8 mouse cellular contexts compared by ENCODE assay signal in genomic region chr16:4567912-4568311, GRCm38 (mm10). TPM values are rescaled to one million over a fixed set of nuclear protein-coding genes. Genes with fewer than 3 reads are reported as not detected.
DNase-seq lines count a peak whose midpoint lies in the region; ATAC-seq and TF ChIP-seq lines count a peak whose summit lies in the region.

No protein-coding gene starts in this region.

- 17% methylated on average over 4 of the region's 4 CpGs for WGBS in embryonic facial prominence, embryonic 13.5 days
- WGBS in heart, embryonic 14.5 days, result 18% methylated on average over 4 of the region's 4 CpGs
- 18% methylated on average over 4 of the region's 4 CpGs for WGBS in lung, embryonic 14.5 days

- TF ChIP-seq CTCF in lung, embryonic 14.5 days (IDR thresholded peaks at IDR 0.05; ENCODE audit: low read depth), result peak; percentile 92

- H3K27me3 ChIP-seq in embryonic facial prominence, embryonic 13.5 days, result no peaks in the 10 kb centered on the region
- no peaks in the 10 kb centered on the region for H3K27me3 ChIP-seq in heart, embryonic 14.5 days (ENCODE audit: control insufficient read depth, insufficient read depth, low read length)
- H3K27me3 ChIP-seq in lung, embryonic 14.5 days (ENCODE audit: insufficient read depth, low read length), result no peaks in the 10 kb centered on the region

- DNase-seq in adrenal gland, postnatal 14 days, result peak; percentile 94
- DNase-seq in kidney, postnatal 4 days, result peak; percentile 95 to 96
- peak; percentile 96 for DNase-seq in lung, embryonic 14.5 days
- DNase-seq in ovary, postnatal 14 days (ENCODE audit: low spot score), result peak; percentile 83
- peak; percentile 59 to 86 for DNase-seq in thymus, postnatal 10 days (ENCODE audit: low spot score in 2 of 2)

- ATAC-seq in CD4-positive, CD25-positive, alpha-beta regulatory T cell, adult 4 months, result peak; percentile 76
- ATAC-seq in embryonic facial prominence, embryonic 13.5 days (ENCODE audit: insufficient number of reproducible peaks, insufficient read depth, low FRiP score, low TSS enrichment, low read depth), result no peak
- ATAC-seq in heart, embryonic 14.5 days (ENCODE audit: insufficient number of reproducible peaks, insufficient read depth, low FRiP score, low read depth), result 0 out of 2 replicates have a peak, but pooled peaks have one; percentile 17
- ATAC-seq in lung, embryonic 14.5 days (ENCODE audit: insufficient read depth), result peak; percentile 45

- H3K9ac ChIP-seq in embryonic facial prominence, embryonic 13.5 days, result no peak overlapping the region
- no peak overlapping the region for H3K9ac ChIP-seq in heart, embryonic 14.5 days (ENCODE audit: low read length)
- no peak overlapping the region for H3K9ac ChIP-seq in lung, embryonic 14.5 days

- no peaks in the 10 kb centered on the region for H3K36me3 ChIP-seq in embryonic facial prominence, embryonic 13.5 days
- no peaks in the 10 kb centered on the region for H3K36me3 ChIP-seq in heart, embryonic 14.5 days (ENCODE audit: control insufficient read depth, insufficient read depth, low read length)
- no peaks in the 10 kb centered on the region for H3K36me3 ChIP-seq in lung, embryonic 14.5 days (ENCODE audit: insufficient read depth)

- no peaks in the 10 kb centered on the region for H3K9me3 ChIP-seq in embryonic facial prominence, embryonic 13.5 days
- H3K9me3 ChIP-seq in heart, embryonic 14.5 days (ENCODE audit: control insufficient read depth, low read length), result no peaks in the 10 kb centered on the region
- no peaks in the 10 kb centered on the region for H3K9me3 ChIP-seq in lung, embryonic 14.5 days (ENCODE audit: low read depth, low read length)

- H3K4me1 ChIP-seq in embryonic facial prominence, embryonic 13.5 days, result peaks cover 16% of the 10 kb centered on the region
- H3K4me1 ChIP-seq in heart, embryonic 14.5 days (ENCODE audit: control insufficient read depth in 2 of 2, insufficient read depth in 2 of 2, low read length in 2 of 2), result peaks cover 6 to 8% of the 10 kb centered on the region in 2 experiments
- H3K4me1 ChIP-seq in lung, embryonic 14.5 days (ENCODE audit: insufficient read depth), result peaks cover 8% of the 10 kb centered on the region; the same call in 1 of the 2 replicates

- H3K4me3 ChIP-seq in embryonic facial prominence, embryonic 13.5 days, result no peak overlapping the region
- H3K4me3 ChIP-seq in heart, embryonic 14.5 days (ENCODE audit: control insufficient read depth in 1 of 2, insufficient read depth in 1 of 2, low read depth in 1 of 2, low read length in 2 of 2), result no peak overlapping the region
- H3K4me3 ChIP-seq in lung, embryonic 14.5 days (ENCODE audit: low read depth, low read length), result no peak overlapping the region

- H3K4me2 ChIP-seq in embryonic facial prominence, embryonic 13.5 days, result no peak overlapping the region
- H3K4me2 ChIP-seq in heart, embryonic 14.5 days (ENCODE audit: low read length), result no peak overlapping the region
- H3K4me2 ChIP-seq in lung, embryonic 14.5 days, result no peak overlapping the region

- 0 out of 2 replicates have a peak overlapping the region, but pooled peaks have one; percentile 28 for H3K27ac ChIP-seq in embryonic facial prominence, embryonic 13.5 days
- H3K27ac ChIP-seq in heart, embryonic 14.5 days (replicated peaks in 1 of 2; ENCODE audit: control insufficient read depth in 1 of 2, insufficient read depth in 1 of 2, low read depth in 2 of 2, low read length in 2 of 2), result no peak overlapping the region
- H3K27ac ChIP-seq in lung, embryonic 14.5 days (ENCODE audit: low read depth), result no peak overlapping the region

RNA-seq across cellular contexts. Expression of gene Tfap4, which starts 8.3 kb away (rescaled TPM):
- polyA plus RNA-seq in CD4-positive, CD25-positive, alpha-beta regulatory T cell, adult 4 months (2017; shearing (Covaris generic)), result 1 to 10 TPM; 6.5 to 7.3 TPM
- total RNA-seq in adrenal gland, postnatal 14 days (2021), result 5.7 and 9.2 TPM in 2 replicates
- polyA plus RNA-seq in embryonic facial prominence, embryonic 13.5 days (2015; fragmentation: Nextera tagmentation; extraction: Ambion mirVana), result 27.0 and 33.2 TPM in 2 replicates
- 2.5 and 4.1 TPM in 2 replicates for polyA plus RNA-seq in heart, embryonic 14.5 days (2014; fragmentation: Nextera tagmentation; extraction: Ambion mirVana)
- 23.0 and 24.1 TPM in 2 replicates for polyA plus RNA-seq in lung, embryonic 14.5 days (2014; fragmentation: Nextera tagmentation; extraction: Ambion mirVana)

RNA-seq across cellular contexts. Expression of gene Srl, which starts 26.3 kb away (rescaled TPM):
- under 1 TPM; 0.42 to 0.97 TPM for polyA plus RNA-seq in CD4-positive, CD25-positive, alpha-beta regulatory T cell, adult 4 months (2017; shearing (Covaris generic))
- 11.5 and 16.2 TPM in 2 replicates for total RNA-seq in adrenal gland, postnatal 14 days (2021)
- 19.4 and 21.1 TPM in 2 replicates for polyA plus RNA-seq in embryonic facial prominence, embryonic 13.5 days (2015; fragmentation: Nextera tagmentation; extraction: Ambion mirVana)
- polyA plus RNA-seq in heart, embryonic 14.5 days (2014; fragmentation: Nextera tagmentation; extraction: Ambion mirVana), result 259 and 288 TPM in 2 replicates
- polyA plus RNA-seq in lung, embryonic 14.5 days (2014; fragmentation: Nextera tagmentation; extraction: Ambion mirVana), result 18.4 and 20.7 TPM in 2 replicates

RNA-seq across cellular contexts. Expression of gene Glis2, which starts 26.6 kb away (rescaled TPM):
- under 1 TPM in 1 of 2 experiments, not detected in 1; 0.73 TPM for polyA plus RNA-seq in CD4-positive, CD25-positive, alpha-beta regulatory T cell, adult 4 months (2017; shearing (Covaris generic))
- 23.7 and 25.1 TPM in 2 replicates for total RNA-seq in adrenal gland, postnatal 14 days (2021)
- polyA plus RNA-seq in embryonic facial prominence, embryonic 13.5 days (2015; fragmentation: Nextera tagmentation; extraction: Ambion mirVana), result 25.3 and 31.2 TPM in 2 replicates
- 17.8 and 21.4 TPM in 2 replicates for polyA plus RNA-seq in heart, embryonic 14.5 days (2014; fragmentation: Nextera tagmentation; extraction: Ambion mirVana)
- 24.4 and 29.2 TPM in 2 replicates for polyA plus RNA-seq in lung, embryonic 14.5 days (2014; fragmentation: Nextera tagmentation; extraction: Ambion mirVana)

RNA-seq across cellular contexts. Expression of gene Pam16, which starts 56.9 kb away (rescaled TPM):
- 10 to 100 TPM; 35.7 TPM for polyA plus RNA-seq in CD4-positive, CD25-positive, alpha-beta regulatory T cell, adult 4 months (2017; shearing (Covaris generic))
- total RNA-seq in adrenal gland, postnatal 14 days (2021), result 108 and 140 TPM in 2 replicates
- 71.0 and 99.5 TPM in 2 replicates for polyA plus RNA-seq in embryonic facial prominence, embryonic 13.5 days (2015; fragmentation: Nextera tagmentation; extraction: Ambion mirVana)
- 157 and 165 TPM in 2 replicates for polyA plus RNA-seq in heart, embryonic 14.5 days (2014; fragmentation: Nextera tagmentation; extraction: Ambion mirVana)
- polyA plus RNA-seq in lung, embryonic 14.5 days (2014; fragmentation: Nextera tagmentation; extraction: Ambion mirVana), result 81.9 and 86.3 TPM in 2 replicates

Comparison
In these comparisons a context has a peak if more than half of its experiments do, and no peak if none do; other contexts are left out.
1. RNA of gene Srl, which starts 26.3 kb away (polyA plus RNA-seq): 259 to 288 TPM in heart, embryonic 14.5 days; 19.4 to 21.1 TPM in embryonic facial prominence, embryonic 13.5 days, 18.4 to 20.7 TPM in lung, embryonic 14.5 days and 0.42 to 0.97 TPM in CD4-positive, CD25-positive, alpha-beta regulatory T cell, adult 4 months; every median in the first group is over 10 times any median in the second.
2. RNA of gene Glis2, which starts 26.6 kb away (polyA plus RNA-seq): 25.3 to 31.2 TPM in embryonic facial prominence, embryonic 13.5 days, 24.4 to 29.2 TPM in lung, embryonic 14.5 days and 17.8 to 21.4 TPM in heart, embryonic 14.5 days; 0.73 TPM in CD4-positive, CD25-positive, alpha-beta regulatory T cell, adult 4 months; every median in the first group is over 10 times any median in the second.
3. Peak in every context shown above with its lines, with median percentiles within 50 percentile points of each other: DNase-seq.